21 mouse cellular contexts compared by ENCODE assay signal in genomic region chr12:43963973-43964372, GRCm38 (mm10).
DNase-seq lines count a peak whose midpoint lies in the region; ATAC-seq and TF ChIP-seq lines count a peak whose summit lies in the region.
"Had no signal": no experiment of that assay in that cellular context is flagged by ENCODE, and none has a peak within 500 bp of the region (broad histone marks: within the 10 kb centered on the region; RNA-seq: fewer than 3 reads in every experiment).

No protein-coding gene starts in this region.

- no peaks in the 10 kb centered on the region for H3K27me3 ChIP-seq in forebrain, embryonic 14.5 days (replicated peaks; ENCODE audit: control insufficient read depth, insufficient read depth, low read length)
- no peaks in the 10 kb centered on the region for H3K27me3 ChIP-seq in forebrain, embryonic 12.5 days
- H3K27me3 ChIP-seq in lung, embryonic 14.5 days (ENCODE audit: insufficient read depth, low read length), result no peaks in the 10 kb centered on the region
- H3K27me3 ChIP-seq: limb, embryonic 15.5 days; lung, embryonic 15.5 days; Patski had no signal

- no peak for TF ChIP-seq POLR2A in brain, embryonic 14.5 days (IDR thresholded peaks at IDR 0.05; ENCODE audit: borderline replicate concordance, extremely low read depth, insufficient read depth, insufficient read length, poor library complexity, severe bottlenecking)

- H3K9me3 ChIP-seq in forebrain, embryonic 14.5 days (replicated peaks; ENCODE audit: control insufficient read depth, low read length), result no peaks in the 10 kb centered on the region
- H3K9me3 ChIP-seq in forebrain, embryonic 12.5 days, result no peaks in the 10 kb centered on the region
- no peaks in the 10 kb centered on the region for H3K9me3 ChIP-seq in lung, embryonic 14.5 days (ENCODE audit: low read depth, low read length)
- H3K9me3 ChIP-seq: limb, embryonic 15.5 days; lung, embryonic 15.5 days had no signal

- H3K4me1 ChIP-seq in forebrain, embryonic 14.5 days (ENCODE audit: control insufficient read depth, insufficient read depth, low read length), result no peaks in the 10 kb centered on the region
- no peaks in the 10 kb centered on the region for H3K4me1 ChIP-seq in forebrain, embryonic 12.5 days
- H3K4me1 ChIP-seq in lung, embryonic 14.5 days (ENCODE audit: insufficient read depth), result no peaks in the 10 kb centered on the region
- H3K4me1 ChIP-seq: limb, embryonic 15.5 days; lung, embryonic 15.5 days had no signal

- no peak overlapping the region for H3K4me3 ChIP-seq in forebrain, embryonic 14.5 days (ENCODE audit: low read depth, low read length)
- no peak overlapping the region for H3K4me3 ChIP-seq in forebrain, embryonic 12.5 days (replicated peaks)
- no peak overlapping the region for H3K4me3 ChIP-seq in lung, embryonic 14.5 days (ENCODE audit: low read depth, low read length)
- H3K4me3 ChIP-seq: layer of hippocampus, adult 2 months; limb, embryonic 15.5 days; lung, embryonic 15.5 days had no signal

- H3K27ac ChIP-seq in forebrain, embryonic 14.5 days (ENCODE audit: low read depth, low read length), result no peak overlapping the region
- H3K27ac ChIP-seq in forebrain, embryonic 12.5 days, result no peak overlapping the region
- H3K27ac ChIP-seq in lung, embryonic 14.5 days (ENCODE audit: low read depth), result no peak overlapping the region
- H3K27ac ChIP-seq: layer of hippocampus, adult 2 months; limb, embryonic 15.5 days; liver, embryonic 14.5 days; lung, embryonic 15.5 days had no signal

- peak; percentile 2 for DNase-seq in adrenal gland, postnatal 10 days
- no peak for DNase-seq in adrenal gland, postnatal 36 days
- peak; percentile 16 for DNase-seq in forebrain, embryonic 14.5 days (ENCODE audit: low spot score)
- DNase-seq in lung, embryonic 14.5 days, result peak; percentile 45
- no peak for DNase-seq in lung, postnatal 14 days
- peak; percentile 18 for DNase-seq in brain, embryonic 14.5 days (ENCODE audit: low read depth)
- no peak for DNase-seq in urinary bladder, postnatal 25 days (ENCODE audit: low spot score)
- DNase-seq: forebrain, postnatal 0 days; gastrocnemius, postnatal 14 days; heart, adult 11 months; kidney, postnatal 25 days; lung, postnatal 4 days had no signal

- H3K4me2 ChIP-seq in forebrain, embryonic 14.5 days (ENCODE audit: low read length), result no peak overlapping the region
- no peak overlapping the region for H3K4me2 ChIP-seq in forebrain, embryonic 12.5 days
- no peak overlapping the region for H3K4me2 ChIP-seq in lung, embryonic 14.5 days
- H3K4me2 ChIP-seq: heart, embryonic 11.5 days; limb, embryonic 15.5 days; lung, embryonic 15.5 days had no signal

- no peak for ATAC-seq in forebrain, embryonic 14.5 days
- no peak for ATAC-seq in forebrain, embryonic 12.5 days (ENCODE audit: low FRiP score)
- no peak for ATAC-seq in lung, embryonic 14.5 days (ENCODE audit: insufficient read depth)
- ATAC-seq: CD4-positive, CD25-positive, alpha-beta regulatory T cell, adult 4 months; forebrain, postnatal 0 days; intestine, postnatal 0 days; Patski had no signal

- no peaks in the 10 kb centered on the region for H3K36me3 ChIP-seq in forebrain, embryonic 14.5 days (ENCODE audit: control insufficient read depth, insufficient read depth, low read length)
- H3K36me3 ChIP-seq in forebrain, embryonic 12.5 days (replicated peaks), result no peaks in the 10 kb centered on the region
- H3K36me3 ChIP-seq in lung, embryonic 14.5 days (ENCODE audit: insufficient read depth), result no peaks in the 10 kb centered on the region
- H3K36me3 ChIP-seq: limb, embryonic 15.5 days; lung, embryonic 15.5 days had no signal

- 61% methylated on average over 1 of the region's 1 CpGs for WGBS in forebrain, embryonic 14.5 days
- 64% methylated on average over 1 of the region's 1 CpGs for WGBS in forebrain, embryonic 12.5 days
- WGBS in lung, embryonic 14.5 days, result 41% methylated on average over 1 of the region's 1 CpGs

- no peak for TF ChIP-seq CTCF in lung, embryonic 14.5 days (IDR thresholded peaks at IDR 0.05; ENCODE audit: low read depth)
- no peak for TF ChIP-seq CTCF in brain, embryonic 14.5 days (IDR thresholded peaks at IDR 0.05; ENCODE audit: borderline replicate concordance, extremely low read depth, insufficient read depth, insufficient read length)

- no peak overlapping the region for H3K9ac ChIP-seq in forebrain, embryonic 14.5 days (ENCODE audit: low read length)
- no peak overlapping the region for H3K9ac ChIP-seq in forebrain, embryonic 12.5 days
- H3K9ac ChIP-seq in lung, embryonic 14.5 days, result no peak overlapping the region
- H3K9ac ChIP-seq: forebrain, postnatal 0 days; limb, embryonic 15.5 days; liver, embryonic 14.5 days; lung, embryonic 15.5 days had no signal

Comparison
In these comparisons a context has a peak if more than half of its experiments do, and no peak if none do; other contexts are left out.
1. DNase-seq: peak in adrenal gland, postnatal 10 days (single experiment), forebrain, embryonic 14.5 days (single experiment), lung, embryonic 14.5 days (single experiment) and brain, embryonic 14.5 days (single experiment); none in adrenal gland, postnatal 36 days (0 of 2), lung, postnatal 14 days (single experiment) and urinary bladder, postnatal 25 days (single experiment).